Mouse (Mus musculus) midbrain, embryonic 11.5 days (tissue): ENCODE measurements around the gene Cwc22. TPM values are rescaled to one million over a fixed set of nuclear protein-coding genes. Genes with fewer than 3 reads are reported as not detected.

Source experiments
- ATAC-seq: fragments of 200-750 bp; cut with Nextera tagmentation; 2 replicates; pipeline ENCODE4 v1.8.0; 2017; ENCODE audit warnings: moderate TSS enrichment, moderate library complexity; ENCODE audit not compliant: low FRiP score
- DNase-seq: peaks from one replicate; pipeline ENCODE4 v3.0.0; 2015; ENCODE audit warnings: low spot score; ENCODE audit errors: missing footprints
- H3K27ac ChIP-seq: fragments of 300-500 bp; sonication (generic); 2 replicates; pipeline ENCODE4 v1.5.1; 2014; ENCODE audit warnings: low read depth, low read length
- H3K27me3 ChIP-seq: fragments of 300-500 bp; sonication (generic); 2 replicates; pipeline ENCODE4 v1.6.1; 2014; ENCODE audit warnings: mild to moderate bottlenecking, low read length, moderate library complexity, mixed read lengths; ENCODE audit not compliant: control insufficient read depth, insufficient read depth
- H3K36me3 ChIP-seq: fragments of 300-500 bp; sonication (generic); 2 replicates; pipeline ENCODE4 v1.6.1; 2014; ENCODE audit warnings: mild to moderate bottlenecking, low read length, moderate library complexity, mixed read lengths; ENCODE audit not compliant: control insufficient read depth, insufficient read depth
- H3K4me1 ChIP-seq: fragments of 300-500 bp; sonication (generic); 2 replicates; pipeline ENCODE4 v1.6.1; 2014; ENCODE audit warnings: low read length; ENCODE audit not compliant: control insufficient read depth, insufficient read depth
- H3K4me2 ChIP-seq: fragments of 300-500 bp; sonication (generic); 2 replicates; pipeline ENCODE4 v1.6.1; 2014; ENCODE audit warnings: mild to moderate bottlenecking, moderate library complexity
- H3K4me3 ChIP-seq: fragments of 300-500 bp; sonication (generic); 2 replicates; pipeline ENCODE4 v1.5.1; 2014; ENCODE audit warnings: low read depth, low read length
- H3K9ac ChIP-seq: fragments of 300-500 bp; sonication (generic); 2 replicates; pipeline ENCODE4 v1.6.1; 2014; ENCODE audit warnings: low read length
- H3K9me3 ChIP-seq: fragments of 300-500 bp; sonication (generic); 2 replicates; pipeline ENCODE4 v1.6.1; 2016; ENCODE audit warnings: low read length; ENCODE audit not compliant: control insufficient read depth
- WGBS: fragments of 180-500 bp; shearing (Covaris S2); extraction: QIAGEN DNeasy Blood & Tissue Kit; methylation state at CpG from one replicate; pipeline ENCODE4 v1.1.7; 2014; 5-methylcytosine and 5-hydroxymethylcytosine counted together
- polyA plus RNA-seq: library from polyadenylated mRNA; unstranded; fragments of >200 nt; fragmentation: Nextera tagmentation; extraction: Ambion mirVana; gene quantifications from 2 replicates; pipeline ENCODE4 v1.2.1, GENCODE M21; 2014

The Cwc22 gene
- polyA plus RNA-seq, 1 experiment from 2014 or later, result 38.5 TPM

GRCm38 (mm10) chr2:77838688-77839087 lies 107.5 kb downstream of the Cwc22 start:
- no peak overlapping the region for H3K4me3 ChIP-seq
- ATAC-seq, result no peak

GRCm38 (mm10) chr2:77835781-77836180 lies 110.4 kb downstream of the Cwc22 start:
- Histone ChIP-seq H3K9ac (no peak overlapping the region), H3K36me3 (no peaks in the 10 kb centered on the region), H3K9me3 (no peaks in the 10 kb centered on the region), H3K4me3 (no peak overlapping the region), H3K27ac (no peak overlapping the region), H3K4me2 (no peak overlapping the region), H3K27me3 (no peaks in the 10 kb centered on the region), H3K4me1 (no peaks in the 10 kb centered on the region)
- DNase-seq, result no peak
- 64% methylated on average over 3 of the region's 3 CpGs for WGBS
- ATAC-seq, result no peak

More at GRCm38 (mm10) chr2:77838688-77839087, 107.5 kb downstream of the Cwc22 start:
- H3K36me3 ChIP-seq, result no peaks in the 10 kb centered on the region
- H3K4me2 ChIP-seq, result no peak overlapping the region
- 90% methylated on average over 1 of the region's 1 CpGs for WGBS
- H3K4me1 ChIP-seq, result no peaks in the 10 kb centered on the region
- H3K27me3 ChIP-seq, result no peaks in the 10 kb centered on the region
- no peak overlapping the region for H3K27ac ChIP-seq
- no peak for DNase-seq
- H3K9ac ChIP-seq, result no peak overlapping the region
- no peaks in the 10 kb centered on the region for H3K9me3 ChIP-seq

Other genes starting within 250 kb of the Cwc22 start
- 1.7 and 2.3 TPM in 2 replicates for gene Zfp385b, start 126.7 kb downstream of the Cwc22 start, polyA plus RNA-seq